Mouse (Mus musculus) heart, embryonic 10.5 days (tissue): ENCODE measurements around the gene Pdzd3. TPM values are rescaled to one million over a fixed set of nuclear protein-coding genes. Genes with fewer than 3 reads are reported as not detected.
"Not testable (repeated sequence)": the region's sequence is repeated elsewhere in the genome, so short reads cannot be mapped to it uniquely, and the experiment has no call there.

ENCODE experiments used
- DNase-seq: peaks from one replicate; pipeline ENCODE4 v3.0.0-alpha.2; 2017; ENCODE audit warnings: low spot score
- H3K27ac ChIP-seq: fragments of 300-500 bp; sonication (generic); 2 replicates; pipeline ENCODE4 v1.5.1; 2016; ENCODE audit warnings: mild to moderate bottlenecking
- H3K27me3 ChIP-seq: fragments of 300-500 bp; sonication (generic); 2 replicates; pipeline ENCODE4 v1.6.1; 2016; ENCODE audit warnings: mild to moderate bottlenecking; ENCODE audit not compliant: poor library complexity, insufficient read depth, severe bottlenecking
- H3K36me3 ChIP-seq: fragments of 300-500 bp; sonication (generic); 2 replicates; pipeline ENCODE4 v1.6.1; 2016; ENCODE audit warnings: mild to moderate bottlenecking, moderate library complexity
- H3K4me1 ChIP-seq: fragments of 300-500 bp; sonication (generic); 2 replicates; pipeline ENCODE4 v1.6.1; 2016; ENCODE audit warnings: mild to moderate bottlenecking
- H3K4me3 ChIP-seq: fragments of 300-500 bp; sonication (generic); 2 replicates; pipeline ENCODE4 v1.5.1; 2016; ENCODE audit warnings: mild to moderate bottlenecking, moderate library complexity
- H3K9me3 ChIP-seq: fragments of 300-500 bp; sonication (generic); 2 replicates; pipeline ENCODE4 v1.6.1; 2016; ENCODE audit warnings: mild to moderate bottlenecking, moderate library complexity
- WGBS: fragments of 180-500 bp; shearing (Covaris S2); methylation state at CpG from one replicate; pipeline ENCODE4 v1.1.7; 2016; 5-methylcytosine and 5-hydroxymethylcytosine counted together
- polyA plus RNA-seq: library from polyadenylated mRNA; unstranded; fragments of >200 nt; fragmentation: Nextera tagmentation; extraction: Ambion mirVana; gene quantifications from 2 replicates; pipeline ENCODE4 v1.2.1, GENCODE M21; 2016

The Pdzd3 gene
- polyA plus RNA-seq, result not detected in 2 replicates

- Histone ChIP-seq H3K9me3 (no peaks in the 10 kb centered on the region), H3K4me1 (peaks cover 29% of the 10 kb centered on the region), H3K27ac (no peak within 1 kb of the TSS), H3K4me3 (no peak within 1 kb of the TSS), H3K27me3 (peaks cover 38% of the 10 kb centered on the region), H3K36me3 (no peaks in the 10 kb centered on the region)
- DNase-seq, result no peak
- WGBS, result 75% methylated on average over 10 of the region's 10 CpGs
Observed at GRCm38 (mm10) chr9:44251314-44251713, at the start of gene Pdzd3. TSS of gene Pdzd3 (minus strand) at chr9:44251471.

DNA sequence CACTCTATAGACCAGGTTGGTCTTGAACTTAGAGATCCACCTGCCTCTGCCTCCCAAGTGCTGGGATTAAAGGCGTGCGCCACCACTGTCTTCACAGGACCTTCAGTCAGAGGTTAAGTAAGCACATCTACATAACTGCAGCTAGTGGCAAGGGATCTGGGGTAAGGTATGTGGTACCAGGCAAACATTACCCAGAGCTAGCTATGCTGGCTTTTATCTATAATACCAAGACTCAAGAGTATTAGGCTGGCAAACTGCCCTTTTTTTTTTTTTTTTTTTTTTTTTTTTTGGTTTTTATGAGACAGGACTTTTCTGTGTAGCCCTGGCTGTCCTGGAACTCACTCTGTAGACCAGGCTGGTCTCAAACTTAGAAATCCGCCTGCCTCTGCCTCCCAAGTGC lies 48.7 kb upstream of the Pdzd3 start:
- H3K9me3 ChIP-seq, H3K27ac ChIP-seq, H3K27me3 ChIP-seq, H3K4me3 ChIP-seq, DNase-seq: not testable (repeated sequence)
- 92% methylated on average over 3 of the region's 3 CpGs for WGBS
- Histone ChIP-seq H3K4me1 (peaks cover 11% of the 10 kb centered on the region), H3K36me3 (peaks cover 77% of the 10 kb centered on the region)

DNA sequence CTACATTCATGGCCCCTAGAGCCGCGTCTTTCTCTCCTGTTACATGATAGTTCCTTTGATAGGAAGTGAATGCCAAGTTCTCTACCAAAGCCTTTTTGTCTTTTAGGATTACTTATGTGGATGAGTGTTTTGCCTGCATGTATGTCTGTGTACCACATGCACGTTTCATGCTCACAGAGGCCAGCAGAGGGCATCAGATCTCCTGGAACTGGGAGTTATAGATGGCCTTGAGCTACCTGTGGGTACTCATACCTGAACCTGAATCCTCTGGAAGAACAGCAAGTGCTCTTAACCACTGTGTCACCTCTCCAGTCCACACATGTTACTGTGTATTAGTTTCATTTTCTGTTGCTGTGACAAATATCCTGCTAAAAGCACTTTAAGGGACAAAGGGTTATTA lies 41.2 kb upstream of the Pdzd3 start:
- Histone ChIP-seq H3K27me3 (peaks cover 22% of the 10 kb centered on the region; the same call in 1 of the 2 replicates), H3K4me1 (peaks cover 20% of the 10 kb centered on the region), H3K27ac (no peak overlapping the region), H3K36me3 (peaks cover 72% of the 10 kb centered on the region), H3K9me3 (no peaks in the 10 kb centered on the region), H3K4me3 (no peak overlapping the region)
- no peak for DNase-seq
- WGBS, result 67% methylated on average over 3 of the region's 3 CpGs

- H3K9me3 ChIP-seq, result no peaks in the 10 kb centered on the region
- peak overlapping the region; percentile 75; the same call in 1 of the 2 replicates for H3K27ac ChIP-seq
- H3K4me3 ChIP-seq, result peak overlapping the region; percentile 70
- WGBS, result 5% methylated on average over 11 of the region's 11 CpGs
- H3K27me3 ChIP-seq, result peaks cover 47% of the 10 kb centered on the region
- H3K4me1 ChIP-seq, result peaks cover 29% of the 10 kb centered on the region
- DNase-seq, result peak; percentile 83
- H3K36me3 ChIP-seq, result peaks cover 40% of the 10 kb centered on the region
Observed at GRCm38 (mm10) chr9:44288959-44289291, 37.7 kb upstream of the Pdzd3 start.

DNA sequence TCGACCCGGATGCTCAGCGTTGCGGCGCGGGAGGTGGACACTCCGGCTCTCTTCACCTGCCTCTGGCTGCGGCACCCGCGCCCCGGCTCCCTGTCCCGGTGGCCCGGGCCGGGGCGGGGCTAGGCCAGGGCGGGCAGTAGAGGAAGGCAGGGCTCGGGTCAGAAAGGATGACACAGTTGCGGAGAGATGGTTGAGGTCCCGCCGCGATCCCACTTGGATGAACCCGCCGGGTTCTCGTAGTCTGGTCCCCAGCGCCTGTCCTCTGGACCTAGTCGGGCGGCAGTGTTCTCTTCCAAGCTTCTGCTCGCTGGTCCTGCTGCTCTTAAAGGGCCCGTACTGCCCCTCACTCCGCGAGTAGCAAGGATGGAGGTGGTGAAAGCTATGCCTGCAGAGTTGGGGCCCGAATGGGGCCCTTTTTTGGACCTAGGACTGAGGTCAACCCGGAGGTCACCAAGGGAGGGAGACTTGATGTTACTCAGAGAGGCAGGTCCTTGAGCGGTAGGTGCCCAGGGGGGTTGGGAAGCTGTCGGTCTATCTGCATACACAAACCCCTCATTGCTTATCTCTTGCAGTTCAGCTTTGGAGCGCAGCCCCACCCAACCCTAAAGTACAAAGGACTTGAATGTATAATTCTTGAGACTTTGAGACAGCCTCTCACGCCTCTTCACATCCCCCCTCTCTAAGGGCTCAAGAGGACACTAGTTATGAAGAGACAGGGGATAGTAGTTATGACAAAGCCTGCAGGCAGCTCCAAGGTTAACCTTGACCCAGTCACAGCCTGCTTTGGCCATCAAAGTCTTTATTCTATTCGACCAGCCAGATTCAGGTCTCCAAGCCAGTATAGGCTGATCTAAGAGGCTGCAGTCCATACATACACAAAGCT lies 37.0 kb upstream of the Pdzd3 start, which contains the start of gene Abcg4:
Gene Abcg4, minus strand, starts transcription at position 540 of the 883 bp plus-strand sequence.
- under 1% methylated on average over 38 of the region's 38 CpGs for WGBS
- H3K27me3 ChIP-seq, result peaks cover 47% of the 10 kb centered on the region

DNA sequence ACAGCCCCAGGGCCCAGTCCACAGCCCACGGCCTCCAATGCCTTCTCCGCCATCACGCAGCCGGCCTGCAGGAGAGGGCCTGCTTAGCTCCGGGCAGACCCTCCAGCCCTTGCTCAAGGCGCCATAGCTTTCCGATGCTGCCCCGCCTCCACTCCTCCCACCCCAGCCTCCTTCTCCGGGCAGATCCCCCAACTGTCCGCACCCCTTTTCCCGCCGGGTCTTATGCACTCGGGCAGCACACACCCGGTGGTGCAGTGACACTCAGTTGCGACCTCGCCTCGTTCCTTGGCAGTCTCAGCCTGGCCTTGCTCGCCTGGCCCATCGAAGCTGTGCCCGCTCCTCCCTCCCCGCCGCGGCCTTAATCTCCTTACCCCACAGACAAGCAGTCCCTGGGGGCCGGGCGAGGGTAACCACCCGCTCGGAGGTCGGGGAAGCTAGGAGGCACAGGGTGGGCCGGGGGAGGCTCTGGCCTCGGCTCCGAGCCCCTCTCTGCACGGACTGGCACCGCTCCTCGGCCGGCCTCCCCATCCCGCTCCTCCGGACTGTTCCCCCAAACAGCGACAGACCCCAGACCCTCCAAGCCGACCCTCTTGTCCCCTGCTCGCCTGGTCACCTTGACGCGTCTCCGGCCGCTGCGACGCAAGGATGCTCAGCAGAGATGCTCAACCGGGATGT lies 36.3 kb upstream of the Pdzd3 start:
- peak; percentile 79 for DNase-seq
- Histone ChIP-seq H3K27ac (peak overlapping the region; percentile 75), H3K4me3 (peak overlapping the region; percentile 70), H3K4me1 (peaks cover 35% of the 10 kb centered on the region), H3K36me3 (peaks cover 26% of the 10 kb centered on the region), H3K9me3 (no peaks in the 10 kb centered on the region), H3K27me3 (peaks cover 47% of the 10 kb centered on the region)
- WGBS, result 1% methylated on average over 47 of the region's 47 CpGs

More for the DNA sequence above, 37.0 kb upstream of the Pdzd3 start, which contains the start of gene Abcg4:
- Histone ChIP-seq H3K36me3 (peaks cover 34% of the 10 kb centered on the region), H3K4me3 (peak within 1 kb of the TSS; percentile 70), H3K4me1 (peaks cover 30% of the 10 kb centered on the region), H3K9me3 (no peaks in the 10 kb centered on the region), H3K27ac (peak within 1 kb of the TSS; percentile 75)
- peak; percentile 93 for DNase-seq

- Histone ChIP-seq H3K27ac (peak overlapping the region; percentile 75), H3K27me3 (peaks cover 47% of the 10 kb centered on the region), H3K9me3 (no peaks in the 10 kb centered on the region), H3K4me3 (peak overlapping the region; percentile 70), H3K36me3 (peaks cover 21% of the 10 kb centered on the region), H3K4me1 (peaks cover 35% of the 10 kb centered on the region)
- peak; percentile 78 for DNase-seq
- WGBS, result 8% methylated on average over 11 of the region's 11 CpGs
Observed at GRCm38 (mm10) chr9:44287003-44287400, 35.7 kb upstream of the Pdzd3 start.

- WGBS, result 9% methylated on average over 6 of the region's 6 CpGs
- Histone ChIP-seq H3K27me3 (peaks cover 51% of the 10 kb centered on the region), H3K4me1 (peaks cover 35% of the 10 kb centered on the region), H3K27ac (0 out of 2 replicates have a peak overlapping the region, but pooled peaks have one; percentile 75), H3K4me3 (peak overlapping the region; percentile 70; the same call in 1 of the 2 replicates), H3K36me3 (peaks cover 14% of the 10 kb centered on the region), H3K9me3 (no peaks in the 10 kb centered on the region)
- DNase-seq, result no peak
Observed at GRCm38 (mm10) chr9:44286256-44286850, 35.1 kb upstream of the Pdzd3 start.

- Histone ChIP-seq H3K4me1 (peaks cover 22% of the 10 kb centered on the region), H3K9me3 (no peaks in the 10 kb centered on the region), H3K36me3 (peaks cover 9% of the 10 kb centered on the region; the same call in 1 of the 2 replicates), H3K4me3 (no peak overlapping the region), H3K27ac (no peak overlapping the region), H3K27me3 (peaks cover 40% of the 10 kb centered on the region)
- DNase-seq, result no peak
- WGBS, result 45% methylated on average over 5 of the region's 5 CpGs
Observed at GRCm38 (mm10) chr9:44283183-44283582, 31.9 kb upstream of the Pdzd3 start.

- Histone ChIP-seq H3K9me3 (no peaks in the 10 kb centered on the region), H3K27ac (no peak overlapping the region), H3K36me3 (0 out of 2 replicates have a peak, but pooled peaks cover 3% of the 10 kb centered on the region), H3K4me1 (peaks cover 18% of the 10 kb centered on the region), H3K4me3 (no peak overlapping the region), H3K27me3 (peaks cover 18% of the 10 kb centered on the region; the same call in 1 of the 2 replicates)
- 89% methylated on average over 4 of the region's 4 CpGs for WGBS
- no peak for DNase-seq
Observed at GRCm38 (mm10) chr9:44269973-44270372, 18.7 kb upstream of the Pdzd3 start.

DNA sequence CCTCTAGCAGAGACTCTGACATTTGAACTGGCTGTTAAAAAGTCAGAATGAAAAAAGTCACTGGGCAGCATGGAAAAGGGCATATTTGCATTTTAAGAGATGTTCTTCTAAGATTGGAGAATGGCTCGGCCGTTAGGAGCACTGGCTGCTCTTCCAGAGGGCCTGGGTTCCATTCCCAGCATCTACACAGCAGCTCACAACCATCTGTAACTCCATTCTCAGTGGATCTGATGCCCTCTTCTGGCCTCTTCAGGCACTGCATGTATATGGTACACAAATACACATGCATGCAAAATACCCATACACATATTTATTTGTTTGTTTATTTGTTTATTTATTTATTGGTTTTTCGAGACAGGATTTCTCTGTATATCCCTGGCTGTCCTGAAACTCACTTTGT lies 17.8 kb upstream of the Pdzd3 start:
- Histone ChIP-seq H3K36me3 (0 out of 2 replicates have a peak, but pooled peaks cover 2% of the 10 kb centered on the region), H3K9me3 (no peaks in the 10 kb centered on the region), H3K27me3 (peaks cover 13% of the 10 kb centered on the region; the same call in 1 of the 2 replicates), H3K27ac (no peak overlapping the region), H3K4me3 (no peak overlapping the region), H3K4me1 (peaks cover 18% of the 10 kb centered on the region)
- DNase-seq, result no peak
- WGBS, result 81% methylated on average over 3 of the region's 3 CpGs

DNA sequence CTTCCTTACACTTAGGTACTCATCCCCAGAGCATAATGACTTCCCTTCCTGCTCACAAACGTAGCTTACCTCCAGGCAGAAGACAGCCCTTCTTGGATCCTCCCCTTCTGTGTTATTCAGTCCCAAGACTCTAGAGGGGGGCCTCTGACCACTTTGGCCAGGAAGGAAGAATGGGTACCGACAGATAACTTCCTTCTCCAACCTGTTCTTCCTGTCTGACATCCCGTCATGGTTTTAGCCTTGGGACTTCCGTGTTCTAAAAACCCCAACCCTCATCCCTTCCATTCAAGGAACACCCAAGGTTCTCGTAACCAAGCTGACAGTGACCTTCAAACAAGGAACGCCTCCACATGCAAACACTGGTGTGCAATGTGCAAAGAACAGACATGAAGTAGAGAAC lies 17.2 kb upstream of the Pdzd3 start, which contains the start of gene Nlrx1:
Gene Nlrx1, minus strand, starts transcription at position 168 of the 400 bp plus-strand sequence.
- Histone ChIP-seq H3K27me3 (peaks cover 13% of the 10 kb centered on the region; the same call in 1 of the 2 replicates), H3K36me3 (no peaks in the 10 kb centered on the region), H3K4me3 (peak within 1 kb of the TSS; percentile 72), H3K4me1 (peaks cover 18% of the 10 kb centered on the region), H3K9me3 (no peaks in the 10 kb centered on the region), H3K27ac (peak within 1 kb of the TSS; percentile 94)
- WGBS, result 68% methylated on average over 6 of the region's 6 CpGs
- DNase-seq, result no peak
